Mouse (Mus musculus): ENCODE measurements around the gene Olfr1443. TPM values are rescaled to one million over a fixed set of nuclear protein-coding genes. Genes with fewer than 3 reads are reported as not detected.

The Olfr1443 gene
- polyA plus RNA-seq, 1 experiment from 2014 or later, result not detected

DNA sequence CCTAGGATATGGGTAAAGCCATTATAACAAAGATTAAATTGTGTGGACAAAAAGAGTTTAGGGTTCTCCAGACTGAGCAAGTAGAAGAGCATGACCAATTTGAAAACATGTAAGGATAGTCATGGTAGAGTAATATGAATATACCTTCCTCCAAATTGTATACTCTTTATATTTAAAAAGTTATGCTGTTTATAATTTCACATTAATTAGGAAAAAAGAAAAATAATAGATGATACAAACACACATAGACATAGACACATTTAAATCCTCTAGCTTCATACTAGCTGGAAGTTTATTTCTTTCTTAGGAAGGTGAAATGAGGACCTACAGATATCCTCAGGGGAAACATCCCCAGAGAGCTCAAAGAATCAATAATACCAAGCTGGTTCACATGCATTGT, 7.8 kb upstream of the Olfr1443 start, which contains the start of gene Olfr1442:
Olfr1442 (plus strand) TSS at position 301 of the 400 bp plus-strand sequence.
- Histone ChIP-seq H3K36me3 (ENCODE audit: control insufficient read depth, insufficient read depth, low read length) (no peaks in the 10 kb centered on the region), H3K27me3 (replicated peaks; ENCODE audit: control insufficient read depth, insufficient read depth, low read length) (no peaks in the 10 kb centered on the region), H3K4me2 (ENCODE audit: low read length) (no peak within 1 kb of the TSS), H3K27ac (ENCODE audit: low read depth) (no peak within 1 kb of the TSS), H3K9me3 (ENCODE audit: control insufficient read depth, low read length) (no peaks in the 10 kb centered on the region), H3K4me3 (ENCODE audit: low read depth, low read length) (no peak within 1 kb of the TSS), H3K4me1 (replicated peaks; ENCODE audit: control insufficient read depth, insufficient read depth, low read length) (no peaks in the 10 kb centered on the region), H3K9ac (ENCODE audit: low read length) (no peak within 1 kb of the TSS)
- DNase-seq (ENCODE audit: low spot score), result no peak
- ATAC-seq (replicated peaks; ENCODE audit: low FRiP score, low TSS enrichment, low read depth), result no peak

DNA sequence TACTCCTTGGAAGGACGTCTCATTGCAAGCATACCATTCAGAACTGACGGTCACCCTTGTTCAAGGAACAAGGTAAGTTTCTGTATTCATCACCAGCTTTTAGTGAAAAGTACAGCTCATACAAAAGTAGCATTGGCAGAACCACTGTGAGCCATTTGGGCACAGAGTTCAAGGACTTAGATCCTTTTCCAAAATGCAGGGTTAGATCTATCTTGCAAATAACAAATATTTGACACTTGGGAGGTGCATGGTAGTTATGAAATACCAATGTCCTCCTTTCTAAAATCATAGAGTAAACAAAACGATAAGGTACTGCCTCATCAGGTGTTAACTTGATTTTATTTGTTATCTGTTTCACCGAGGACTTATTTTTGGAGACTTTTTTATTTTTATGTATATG, 6.9 kb upstream of the Olfr1443 start:
- H3K4me1 ChIP-seq (replicated peaks; ENCODE audit: control insufficient read depth, insufficient read depth, low read length), result no peaks in the 10 kb centered on the region
- no peaks in the 10 kb centered on the region for H3K27me3 ChIP-seq (replicated peaks; ENCODE audit: control insufficient read depth, insufficient read depth, low read length)
- 82% methylated on average over 4 of the region's 4 CpGs for WGBS
- H3K27ac ChIP-seq (ENCODE audit: low read depth), result no peak overlapping the region
- H3K9ac ChIP-seq (ENCODE audit: low read length), result no peak overlapping the region
- no peaks in the 10 kb centered on the region for H3K36me3 ChIP-seq (ENCODE audit: control insufficient read depth, insufficient read depth, low read length)
- H3K4me2 ChIP-seq (ENCODE audit: low read length), result no peak overlapping the region
- H3K9me3 ChIP-seq (ENCODE audit: control insufficient read depth, low read length), result no peaks in the 10 kb centered on the region
- ATAC-seq (replicated peaks; ENCODE audit: low FRiP score, low TSS enrichment, low read depth), result no peak
- H3K4me3 ChIP-seq (ENCODE audit: low read depth, low read length), result no peak overlapping the region
- DNase-seq (ENCODE audit: low spot score), result no peak

DNA sequence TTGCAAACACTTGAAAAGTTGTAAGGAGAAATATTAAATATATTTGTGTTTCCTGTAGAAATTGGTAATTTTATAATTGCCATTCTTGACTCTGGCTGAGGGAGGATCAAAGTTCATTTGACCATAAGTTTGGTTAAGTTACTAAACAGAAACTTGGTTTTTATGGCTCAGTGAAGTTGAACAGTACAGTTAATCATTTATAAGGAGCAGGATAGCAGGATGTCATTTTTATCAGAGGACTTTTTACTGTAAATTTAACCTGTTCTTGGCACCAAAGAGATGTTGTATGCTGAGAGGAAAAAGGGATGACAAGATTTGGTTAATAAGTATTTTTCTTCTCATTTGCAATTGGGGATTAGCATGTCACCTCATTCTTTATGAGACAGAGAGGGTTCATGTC, 6.7 kb downstream of the Olfr1443 start:
- no peaks in the 10 kb centered on the region for H3K4me1 ChIP-seq (replicated peaks; ENCODE audit: control insufficient read depth, insufficient read depth, low read length)
- no peak overlapping the region for H3K4me3 ChIP-seq (ENCODE audit: low read depth, low read length)
- no peak overlapping the region for H3K4me2 ChIP-seq (ENCODE audit: low read length)
- H3K9ac ChIP-seq (ENCODE audit: low read length), result no peak overlapping the region
- DNase-seq (ENCODE audit: low spot score) (no peak), ATAC-seq (replicated peaks; ENCODE audit: low FRiP score, low TSS enrichment, low read depth) (no peak)
- H3K36me3 ChIP-seq (ENCODE audit: control insufficient read depth, insufficient read depth, low read length), result no peaks in the 10 kb centered on the region
- H3K27me3 ChIP-seq (replicated peaks; ENCODE audit: control insufficient read depth, insufficient read depth, low read length), result no peaks in the 10 kb centered on the region
- H3K27ac ChIP-seq (ENCODE audit: low read depth), result no peak overlapping the region
- no peaks in the 10 kb centered on the region for H3K9me3 ChIP-seq (ENCODE audit: control insufficient read depth, low read length)

DNA sequence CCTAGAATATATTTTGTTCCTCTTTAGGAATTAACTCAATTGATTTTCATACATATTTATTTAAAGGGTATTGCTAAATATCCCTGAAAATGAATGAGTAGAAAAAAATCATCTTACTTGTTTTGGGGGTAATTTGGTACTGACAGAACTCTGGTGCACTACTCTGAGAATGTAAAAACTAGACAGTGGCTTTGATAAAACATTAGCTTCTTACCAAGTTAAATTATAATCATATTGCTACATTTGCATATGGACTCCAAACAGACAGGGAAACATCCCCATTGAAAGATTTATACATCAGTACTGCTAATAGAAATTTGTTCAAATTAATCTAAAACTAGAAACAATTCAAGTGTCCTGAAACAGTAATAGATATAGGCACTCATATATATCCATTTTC, 7.3 kb downstream of the Olfr1443 start:
- no peak overlapping the region for H3K4me2 ChIP-seq (ENCODE audit: low read length)
- H3K4me1 ChIP-seq (replicated peaks; ENCODE audit: control insufficient read depth, insufficient read depth, low read length), result no peaks in the 10 kb centered on the region
- H3K9me3 ChIP-seq (ENCODE audit: control insufficient read depth, low read length), result no peaks in the 10 kb centered on the region
- H3K27ac ChIP-seq (ENCODE audit: low read depth), result no peak overlapping the region
- H3K4me3 ChIP-seq (ENCODE audit: low read depth, low read length), result no peak overlapping the region
- no peak for ATAC-seq (replicated peaks; ENCODE audit: low FRiP score, low TSS enrichment, low read depth)
- H3K36me3 ChIP-seq (ENCODE audit: control insufficient read depth, insufficient read depth, low read length), result no peaks in the 10 kb centered on the region
- no peaks in the 10 kb centered on the region for H3K27me3 ChIP-seq (replicated peaks; ENCODE audit: control insufficient read depth, insufficient read depth, low read length)
- no peak overlapping the region for H3K9ac ChIP-seq (ENCODE audit: low read length)
- DNase-seq (ENCODE audit: low spot score), result no peak

DNA sequence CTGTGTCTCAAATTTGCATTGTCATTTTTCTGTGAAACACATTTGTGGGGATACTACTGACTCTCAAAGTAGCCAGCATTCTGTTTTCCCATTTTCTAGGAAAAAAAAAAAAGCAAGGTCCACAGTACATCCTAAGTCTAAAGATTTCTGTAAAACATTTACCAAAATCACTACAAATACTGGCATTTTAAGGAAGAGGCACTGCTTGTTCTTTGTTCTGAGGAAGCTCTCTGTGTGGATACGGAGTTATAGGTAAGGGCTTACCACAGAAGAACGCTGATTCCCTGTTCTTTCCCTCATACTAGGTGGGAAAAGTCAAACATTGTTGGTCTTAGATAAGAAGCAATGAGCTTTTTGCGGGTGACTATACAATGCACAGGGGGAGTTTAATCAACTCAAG, 17.7 kb downstream of the Olfr1443 start, which contains the start of gene Keg1:
Keg1 (plus strand) TSS at position 197 of the 400 bp plus-strand sequence.
- WGBS, result 63% methylated on average over 3 of the region's 3 CpGs
- H3K36me3 ChIP-seq (ENCODE audit: control insufficient read depth, insufficient read depth, low read length), result no peaks in the 10 kb centered on the region

DNA sequence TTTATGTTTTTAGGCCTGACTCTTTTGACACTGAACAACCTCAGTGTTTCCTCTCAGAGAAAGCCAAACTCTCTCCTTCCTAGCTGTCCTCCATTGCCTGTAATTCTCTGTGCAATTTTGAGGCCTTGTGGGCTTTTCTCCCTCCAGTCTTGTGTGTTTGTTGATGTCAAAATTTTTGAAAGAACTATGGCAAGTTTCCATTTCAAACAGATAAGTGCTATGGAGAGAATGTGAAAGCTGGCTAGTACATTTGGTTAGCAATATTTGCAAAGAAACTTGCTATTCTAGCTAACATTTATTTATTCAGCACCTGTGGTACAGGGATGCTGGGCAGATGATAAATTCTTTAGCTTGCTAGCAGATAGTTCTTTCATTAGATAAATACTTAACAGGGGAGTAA, 18.3 kb downstream of the Olfr1443 start:
- ATAC-seq (replicated peaks; ENCODE audit: low FRiP score, low TSS enrichment, low read depth) (no peak), DNase-seq (ENCODE audit: low spot score) (no peak)
- no peak overlapping the region for H3K4me3 ChIP-seq (ENCODE audit: low read depth, low read length)
- H3K9me3 ChIP-seq (ENCODE audit: control insufficient read depth, low read length), result no peaks in the 10 kb centered on the region
- H3K27me3 ChIP-seq (replicated peaks; ENCODE audit: control insufficient read depth, insufficient read depth, low read length), result no peaks in the 10 kb centered on the region
- no peak overlapping the region for H3K4me2 ChIP-seq (ENCODE audit: low read length)
- no peaks in the 10 kb centered on the region for H3K36me3 ChIP-seq (ENCODE audit: control insufficient read depth, insufficient read depth, low read length)
- no peaks in the 10 kb centered on the region for H3K4me1 ChIP-seq (replicated peaks; ENCODE audit: control insufficient read depth, insufficient read depth, low read length)
- H3K9ac ChIP-seq (ENCODE audit: low read length), result no peak overlapping the region
- no peak overlapping the region for H3K27ac ChIP-seq (ENCODE audit: low read depth)

More for the DNA sequence above, 17.7 kb downstream of the Olfr1443 start, which contains the start of gene Keg1:
- Histone ChIP-seq H3K9me3 (ENCODE audit: control insufficient read depth, low read length) (no peaks in the 10 kb centered on the region), H3K27ac (ENCODE audit: low read depth) (no peak within 1 kb of the TSS), H3K27me3 (replicated peaks; ENCODE audit: control insufficient read depth, insufficient read depth, low read length) (no peaks in the 10 kb centered on the region), H3K9ac (ENCODE audit: low read length) (no peak within 1 kb of the TSS), H3K4me2 (ENCODE audit: low read length) (no peak within 1 kb of the TSS), H3K4me1 (replicated peaks; ENCODE audit: control insufficient read depth, insufficient read depth, low read length) (no peaks in the 10 kb centered on the region), H3K4me3 (ENCODE audit: low read depth, low read length) (no peak within 1 kb of the TSS)
- ATAC-seq (replicated peaks; ENCODE audit: low FRiP score, low TSS enrichment, low read depth) (no peak), DNase-seq (ENCODE audit: low spot score) (no peak)

DNA sequence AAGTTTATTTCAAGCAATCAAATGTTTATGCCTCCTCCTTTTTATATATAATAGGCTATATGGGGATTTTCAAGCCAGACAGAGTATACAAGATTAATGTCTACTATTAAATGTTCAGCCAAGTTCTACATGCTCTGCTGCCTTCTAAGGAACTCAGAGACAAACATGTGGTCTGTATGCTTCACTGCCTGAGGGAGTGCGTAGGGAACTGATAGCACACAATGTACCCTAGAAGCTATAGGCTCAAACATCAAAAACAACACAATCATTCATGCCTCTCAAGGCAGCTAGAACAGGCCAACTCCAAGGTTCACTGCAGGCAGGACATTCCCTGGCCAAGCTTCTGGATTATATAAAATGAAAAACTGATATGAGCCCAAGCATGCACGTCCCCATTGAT, 30.5 kb downstream of the Olfr1443 start:
- H3K9me3 ChIP-seq (ENCODE audit: control insufficient read depth, low read length), result no peaks in the 10 kb centered on the region
- no peak overlapping the region for H3K4me3 ChIP-seq (ENCODE audit: low read depth, low read length)
- no peaks in the 10 kb centered on the region for H3K36me3 ChIP-seq (ENCODE audit: control insufficient read depth, insufficient read depth, low read length)

DNA sequence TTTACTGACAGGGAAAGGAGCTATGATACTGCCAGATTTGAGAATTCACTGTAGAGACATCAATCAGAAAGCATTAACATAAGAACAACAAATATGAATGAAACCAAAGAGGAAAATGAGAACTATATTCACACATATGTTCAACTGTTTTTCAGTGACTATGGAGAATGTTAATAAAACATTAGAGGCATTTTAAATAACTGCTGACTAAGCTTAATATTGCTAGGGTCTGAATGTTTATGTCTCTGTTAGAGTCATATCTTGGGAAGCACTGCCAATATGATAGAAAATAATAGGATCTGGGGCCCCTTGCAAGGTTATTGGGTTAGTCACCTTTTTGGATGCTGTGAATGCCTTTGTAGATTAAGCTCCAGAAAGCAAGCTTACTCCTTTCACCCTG, 31.1 kb downstream of the Olfr1443 start:
- no peaks in the 10 kb centered on the region for H3K27me3 ChIP-seq (replicated peaks; ENCODE audit: control insufficient read depth, insufficient read depth, low read length)
- DNase-seq (ENCODE audit: low spot score) (no peak), ATAC-seq (replicated peaks; ENCODE audit: low FRiP score, low TSS enrichment, low read depth) (no peak)
- H3K4me3 ChIP-seq (ENCODE audit: low read depth, low read length), result no peak overlapping the region
- H3K27ac ChIP-seq (ENCODE audit: low read depth), result no peak overlapping the region
- H3K4me2 ChIP-seq (ENCODE audit: low read length), result no peak overlapping the region
- H3K4me1 ChIP-seq (replicated peaks; ENCODE audit: control insufficient read depth, insufficient read depth, low read length), result no peaks in the 10 kb centered on the region
- H3K9me3 ChIP-seq (ENCODE audit: control insufficient read depth, low read length), result no peaks in the 10 kb centered on the region
- H3K9ac ChIP-seq (ENCODE audit: low read length), result no peak overlapping the region
- no peaks in the 10 kb centered on the region for H3K36me3 ChIP-seq (ENCODE audit: control insufficient read depth, insufficient read depth, low read length)

More for the DNA sequence above, 30.5 kb downstream of the Olfr1443 start:
- DNase-seq (ENCODE audit: low spot score), result no peak
- H3K4me2 ChIP-seq (ENCODE audit: low read length), result no peak overlapping the region
- H3K9ac ChIP-seq (ENCODE audit: low read length), result no peak overlapping the region
- H3K27ac ChIP-seq (ENCODE audit: low read depth), result no peak overlapping the region
- no peak for ATAC-seq (replicated peaks; ENCODE audit: low FRiP score, low TSS enrichment, low read depth)
- no peaks in the 10 kb centered on the region for H3K27me3 ChIP-seq (replicated peaks; ENCODE audit: control insufficient read depth, insufficient read depth, low read length)
- no peaks in the 10 kb centered on the region for H3K4me1 ChIP-seq (replicated peaks; ENCODE audit: control insufficient read depth, insufficient read depth, low read length)
- WGBS, result 83% methylated on average over 2 of the region's 2 CpGs

DNA sequence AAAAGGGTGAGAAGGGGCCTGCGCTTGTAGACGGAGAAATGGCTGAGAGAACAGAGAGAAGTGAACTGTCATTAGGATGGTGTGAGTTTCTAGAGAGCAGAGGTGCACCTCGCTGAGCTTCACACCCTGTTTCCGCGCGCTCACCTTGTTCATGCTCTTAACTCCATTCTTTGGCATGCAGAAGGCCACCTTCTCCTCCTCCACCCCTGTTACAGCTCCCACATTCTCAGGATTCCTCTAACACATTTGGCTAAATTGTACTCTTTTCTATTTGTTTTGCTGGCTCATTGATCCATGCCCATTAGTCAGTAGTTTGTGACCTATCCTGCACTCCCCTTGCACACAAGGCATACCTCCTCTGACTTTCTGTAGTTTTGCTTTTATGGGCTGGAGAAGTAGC, 41.3 kb downstream of the Olfr1443 start:
- ATAC-seq (replicated peaks; ENCODE audit: low FRiP score, low TSS enrichment, low read depth) (no peak), DNase-seq (ENCODE audit: low spot score) (no peak)
- no peak overlapping the region for H3K4me3 ChIP-seq (ENCODE audit: low read depth, low read length)
- no peak overlapping the region for H3K9ac ChIP-seq (ENCODE audit: low read length)
- H3K27ac ChIP-seq (ENCODE audit: low read depth), result no peak overlapping the region
- H3K4me1 ChIP-seq (replicated peaks; ENCODE audit: control insufficient read depth, insufficient read depth, low read length), result no peaks in the 10 kb centered on the region
- no peaks in the 10 kb centered on the region for H3K27me3 ChIP-seq (replicated peaks; ENCODE audit: control insufficient read depth, insufficient read depth, low read length)
- H3K4me2 ChIP-seq (ENCODE audit: low read length), result no peak overlapping the region
- H3K36me3 ChIP-seq (ENCODE audit: control insufficient read depth, insufficient read depth, low read length), result no peaks in the 10 kb centered on the region
- no peaks in the 10 kb centered on the region for H3K9me3 ChIP-seq (ENCODE audit: control insufficient read depth, low read length)
- WGBS, result 74% methylated on average over 6 of the region's 6 CpGs
